Mouse (Mus musculus) embryonic fibroblast, embryonic 13.5 days (primary cell): ENCODE measurements around the gene Rab5c. TPM values are rescaled to one million over a fixed set of nuclear protein-coding genes. Genes with fewer than 3 reads are reported as not detected.

Experiments used
- H3K27ac ChIP-seq: 2 replicates; pipeline ENCODE4 v1.5.1; 2012; ENCODE audit warnings: low read length, control low read depth, inconsistent platforms; ENCODE audit not compliant: insufficient read depth
- H3K4me1 ChIP-seq: 2 replicates; pipeline ENCODE4 v1.6.1; 2011; ENCODE audit warnings: low read length; ENCODE audit not compliant: control insufficient read depth, insufficient read depth
- H3K4me3 ChIP-seq: 2 replicates; pipeline ENCODE4 v1.5.1; 2011; ENCODE audit warnings: mild to moderate bottlenecking, control low read depth, low read length; ENCODE audit not compliant: insufficient read depth
- CTCF ChIP-seq: IDR thresholded peaks from 2 replicates; pipeline ENCODE4 v1.5.1; 2011; ENCODE audit warnings: mild to moderate bottlenecking, control low read depth, low read length, moderate library complexity, borderline replicate concordance; ENCODE audit not compliant: insufficient read depth
- POLR2A ChIP-seq: IDR thresholded peaks from 2 replicates; pipeline ENCODE4 v1.6.1; 2011; ENCODE audit warnings: low read depth, mild to moderate bottlenecking, control low read depth, low read length, moderate library complexity
- polyA plus RNA-seq: library from polyadenylated mRNA; stranded (reverse); fragments of >200 nt; gene quantifications from 2 replicates; pipeline ENCODE4 v1.2.4, GENCODE M21; 2011; ENCODE audit warnings: low read depth; ENCODE audit not compliant: missing spikeins, insufficient read length

Rab5c gene
- polyA plus RNA-seq, 1 experiment, result 168 TPM

DNA sequence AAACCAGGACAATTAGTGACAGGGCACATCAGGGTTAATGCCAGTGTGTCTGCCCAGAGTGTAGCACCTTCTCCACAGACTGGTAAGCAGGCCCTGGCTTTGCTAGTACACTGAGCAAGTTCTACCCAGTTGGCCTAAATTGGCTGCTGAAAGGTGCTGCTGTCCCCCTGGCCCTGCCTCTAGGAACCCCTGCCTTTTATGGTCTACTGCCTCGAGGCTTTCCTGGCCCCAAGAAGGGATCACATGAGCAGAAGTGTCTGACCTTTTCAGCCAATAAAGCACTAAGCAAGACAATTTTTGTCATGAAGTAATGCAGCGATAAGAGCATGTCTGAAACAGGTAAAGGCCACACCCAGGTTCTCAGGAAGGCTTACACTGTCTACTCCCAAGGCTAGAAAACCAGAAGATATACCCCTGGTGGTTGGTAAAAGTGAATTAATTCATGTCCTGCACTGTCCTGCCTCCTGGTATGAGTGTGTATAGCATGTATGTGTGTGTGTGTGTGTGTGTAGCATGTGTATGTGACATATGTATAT lies 15.5 kb downstream of the Rab5c start:
- H3K4me1 ChIP-seq, result peaks cover 25% of the 10 kb centered on the region
- H3K4me3 ChIP-seq, result no peak overlapping the region
- TF ChIP-seq POLR2A, result no peak
- H3K27ac ChIP-seq, result no peak overlapping the region

DNA sequence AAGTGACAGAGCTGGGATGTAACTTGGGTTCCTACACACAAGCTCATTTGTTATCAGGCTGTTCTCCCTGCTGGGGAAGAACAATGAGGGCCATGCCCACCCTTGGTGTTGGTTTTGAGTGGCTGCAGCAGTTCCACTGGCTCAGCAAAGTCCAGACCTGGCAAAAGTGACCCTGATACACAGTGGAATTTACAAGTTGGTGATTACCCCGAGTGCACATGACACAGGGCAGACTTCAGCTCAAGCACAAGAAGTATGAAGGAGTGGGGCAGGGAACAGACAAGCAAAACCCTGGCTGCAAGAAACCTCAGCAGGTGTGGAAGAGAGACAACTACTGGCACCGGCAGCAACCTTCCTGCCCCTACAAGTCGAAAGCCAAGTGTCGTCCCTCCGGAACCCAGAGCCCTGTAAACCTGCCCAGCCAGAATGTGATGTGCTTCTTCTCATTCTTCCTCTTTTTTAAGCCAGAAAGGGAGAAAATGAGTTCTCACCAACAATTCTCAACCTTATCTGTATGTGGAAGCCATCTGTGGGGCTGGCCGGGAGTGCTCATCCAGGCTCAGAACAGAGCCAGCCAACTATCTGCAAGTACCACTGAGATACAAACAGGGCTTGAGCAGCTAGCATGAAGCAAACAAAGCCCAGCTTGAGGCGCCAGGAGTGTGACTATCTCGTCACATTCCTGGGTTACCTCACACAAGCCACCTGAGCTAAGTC lies 16.1 kb downstream of the Rab5c start:
- H3K27ac ChIP-seq, result peak overlapping the region; percentile 79
- peaks cover 25% of the 10 kb centered on the region for H3K4me1 ChIP-seq
- TF ChIP-seq CTCF, result no peak
- TF ChIP-seq POLR2A, result no peak
- H3K4me3 ChIP-seq, result no peak overlapping the region

DNA sequence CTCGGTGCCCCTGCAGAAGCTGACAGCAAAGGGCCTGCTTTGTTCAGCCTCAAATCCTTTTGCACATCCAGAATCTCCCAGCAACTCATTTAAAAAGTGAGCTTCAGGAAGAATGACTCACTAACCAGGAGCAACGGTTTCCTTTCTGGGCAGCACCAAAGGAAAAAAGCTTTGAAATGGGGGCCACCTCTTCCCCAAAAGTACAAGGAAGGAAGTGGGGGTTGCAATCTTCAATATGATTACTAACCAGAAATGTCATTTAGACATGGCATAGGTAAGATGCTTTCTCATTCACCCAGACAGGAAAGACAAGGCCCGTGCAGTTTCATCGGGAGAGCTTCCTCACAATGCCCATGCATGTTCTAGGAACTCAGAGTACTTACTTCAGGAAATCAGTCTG lies 16.8 kb downstream of the Rab5c start:
- no peak for TF ChIP-seq CTCF
- no peak for TF ChIP-seq POLR2A
- Histone ChIP-seq H3K27ac (peak overlapping the region; percentile 79), H3K4me1 (peaks cover 25% of the 10 kb centered on the region), H3K4me3 (no peak overlapping the region)

DNA sequence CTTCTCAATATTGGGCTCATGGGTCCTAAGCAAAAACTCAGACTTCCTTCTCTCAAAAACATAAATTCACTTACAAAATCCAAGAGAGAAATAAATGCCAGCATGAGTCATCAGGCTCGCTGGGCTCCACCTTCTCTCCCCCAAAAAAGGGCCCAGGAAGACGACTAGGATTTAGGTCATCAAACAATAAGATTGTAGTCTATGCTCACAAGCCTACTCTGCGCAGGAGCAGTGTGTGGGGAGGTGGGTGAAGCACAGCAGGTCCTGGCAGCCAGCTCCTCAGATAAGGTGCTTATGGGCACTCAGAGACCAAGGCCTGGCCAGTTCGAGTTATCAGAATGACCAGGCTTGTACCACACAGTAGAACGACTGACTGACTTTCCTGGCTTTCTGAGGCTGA lies 17.7 kb downstream of the Rab5c start:
- Histone ChIP-seq H3K4me1 (peaks cover 24% of the 10 kb centered on the region), H3K4me3 (no peak overlapping the region), H3K27ac (peak overlapping the region; percentile 79)
- no peak for TF ChIP-seq CTCF
- no peak for TF ChIP-seq POLR2A

DNA sequence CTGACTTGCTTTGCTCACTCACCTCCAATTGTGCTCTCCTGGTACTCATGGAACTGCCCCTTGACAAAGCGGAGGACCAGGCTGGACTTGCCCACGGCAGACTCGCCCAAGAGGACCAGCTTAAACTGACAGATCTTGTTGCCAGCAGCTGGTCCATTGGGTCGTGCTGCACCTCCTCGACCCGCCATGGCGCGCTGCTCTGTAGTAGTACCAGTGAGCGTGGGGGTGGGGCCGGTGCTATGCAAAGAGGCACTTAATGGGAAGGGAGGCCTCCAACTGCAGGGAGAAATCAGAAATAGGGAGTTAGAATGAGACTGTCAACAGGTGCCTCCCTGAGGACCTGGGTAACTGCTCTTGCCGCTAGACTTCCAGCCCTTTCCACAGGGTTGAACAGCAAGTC lies 18.1 kb downstream of the Rab5c start:
- TF ChIP-seq CTCF (no peak), POLR2A (no peak)
- peaks cover 20% of the 10 kb centered on the region for H3K4me1 ChIP-seq
- no peak overlapping the region for H3K4me3 ChIP-seq
- no peak overlapping the region for H3K27ac ChIP-seq

DNA sequence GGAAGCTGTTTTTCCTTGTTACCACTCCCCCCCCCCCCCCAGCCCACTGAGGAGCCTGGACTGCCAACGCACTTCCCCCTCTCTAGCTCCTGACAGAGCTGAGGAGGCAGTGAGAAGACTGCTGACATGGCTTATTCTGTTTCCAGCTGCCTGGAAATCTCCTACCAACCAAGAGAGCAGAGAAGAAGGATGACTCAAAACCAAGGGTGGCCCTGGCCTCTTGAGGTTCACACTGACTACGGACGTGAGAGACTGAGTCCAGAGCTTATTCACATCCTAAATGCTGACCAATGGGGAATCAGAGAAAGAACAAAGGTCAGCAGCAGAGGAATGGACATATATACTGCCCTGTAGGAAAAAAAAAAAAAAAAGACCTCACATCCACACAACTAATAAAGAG lies 18.7 kb downstream of the Rab5c start:
- H3K27ac ChIP-seq, result no peak overlapping the region
- no peak for TF ChIP-seq POLR2A
- no peak for TF ChIP-seq CTCF
- H3K4me3 ChIP-seq, result no peak overlapping the region
- peaks cover 21% of the 10 kb centered on the region for H3K4me1 ChIP-seq

DNA sequence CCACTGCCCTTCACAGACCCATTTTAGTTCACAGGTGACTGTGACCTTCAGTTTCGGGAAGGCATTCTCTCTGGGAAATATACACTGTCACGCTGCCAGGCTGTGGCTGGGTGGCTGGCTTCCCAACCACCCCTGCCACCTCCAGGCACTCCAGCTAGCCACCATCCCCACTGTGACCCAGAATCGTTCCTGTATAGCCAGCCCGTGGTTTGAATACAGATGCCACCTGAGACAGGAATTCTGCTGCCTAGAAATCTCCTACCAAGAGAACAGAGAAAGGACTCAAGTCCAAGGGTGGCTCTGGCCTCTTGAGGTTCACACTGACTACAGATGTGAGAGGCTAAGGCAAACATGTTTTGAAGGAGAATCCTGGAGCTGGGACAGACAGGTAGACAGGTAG lies 19.1 kb downstream of the Rab5c start:
- Histone ChIP-seq H3K4me1 (peaks cover 23% of the 10 kb centered on the region), H3K27ac (no peak overlapping the region), H3K4me3 (no peak overlapping the region)
- TF ChIP-seq CTCF, result no peak

DNA sequence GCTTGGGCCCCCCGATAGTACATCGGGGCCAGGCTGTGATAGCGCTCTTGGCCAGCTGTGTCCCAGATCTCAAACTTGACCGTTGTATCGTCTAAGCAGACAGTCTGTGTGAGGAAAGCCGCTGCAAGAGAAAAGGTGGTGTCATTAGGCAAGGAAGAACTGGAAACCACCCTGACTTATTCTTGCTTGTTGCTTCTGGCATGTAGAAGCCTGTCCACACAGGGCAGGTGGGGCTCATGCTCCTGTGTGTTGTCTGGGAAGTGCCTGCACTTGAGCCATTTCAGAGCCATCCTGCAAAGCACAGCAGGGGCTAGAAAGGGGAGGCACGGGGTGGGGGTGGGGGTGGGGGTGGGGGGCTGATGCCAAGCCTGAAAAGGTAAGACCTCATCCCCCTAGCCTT lies 19.6 kb downstream of the Rab5c start:
- no peak for TF ChIP-seq CTCF
- TF ChIP-seq POLR2A, result no peak
- no peak overlapping the region for H3K27ac ChIP-seq
- no peak overlapping the region for H3K4me3 ChIP-seq

DNA sequence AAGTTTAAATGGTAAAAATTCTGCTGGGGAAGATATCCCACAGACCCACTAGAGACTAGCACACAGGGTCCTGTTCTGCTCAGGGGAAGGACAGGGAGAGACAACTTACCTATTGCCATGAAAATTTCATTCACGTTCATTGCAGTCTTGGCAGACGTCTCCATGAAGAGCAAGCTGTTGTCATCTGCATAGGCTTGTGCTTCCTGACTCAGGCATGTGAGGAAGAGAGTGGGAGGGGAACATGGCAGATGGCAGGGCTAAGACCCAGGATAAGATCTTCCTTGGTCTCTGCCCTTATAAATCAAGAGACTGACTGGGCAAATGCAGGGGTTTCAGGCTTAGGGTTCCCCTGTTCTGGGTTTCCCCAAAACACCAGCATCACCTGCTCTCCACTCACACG lies 21.4 kb downstream of the Rab5c start:
- TF ChIP-seq POLR2A (no peak), CTCF (no peak)
- Histone ChIP-seq H3K4me1 (peaks cover 20% of the 10 kb centered on the region), H3K27ac (no peak overlapping the region), H3K4me3 (no peak overlapping the region)

More for the DNA sequence above, 19.6 kb downstream of the Rab5c start:
- H3K4me1 ChIP-seq, result peaks cover 23% of the 10 kb centered on the region

DNA sequence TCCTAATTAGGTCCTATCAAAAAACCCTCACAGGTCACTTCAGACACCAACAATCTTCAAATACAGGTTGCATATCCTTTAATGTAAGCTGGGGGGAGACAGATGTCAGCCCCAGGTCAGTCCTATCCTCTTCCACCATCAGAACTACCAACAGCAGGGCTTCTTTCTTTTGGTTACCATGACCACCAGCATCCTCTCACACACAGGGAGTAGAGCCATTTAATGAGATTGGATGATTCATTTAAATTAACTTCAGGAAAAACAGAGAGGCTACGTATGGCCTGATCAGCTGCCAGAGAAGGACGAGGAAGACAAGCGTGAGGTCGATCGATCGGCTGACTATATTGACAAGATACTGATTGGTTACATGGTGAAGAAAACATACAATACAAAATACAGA lies 23.1 kb downstream of the Rab5c start:
- Histone ChIP-seq H3K4me3 (no peak overlapping the region), H3K4me1 (peaks cover 14% of the 10 kb centered on the region; the same call in 1 of the 2 replicates), H3K27ac (no peak overlapping the region)
- TF ChIP-seq POLR2A (no peak), CTCF (no peak)
